Mouse (Mus musculus) left cerebral cortex, postnatal 36 days (tissue): Measurements from ENCODE around the gene Gm9918. TPM values are rescaled to one million over a fixed set of nuclear protein-coding genes. Genes with fewer than 3 reads are reported as not detected.
"Not testable (repeated sequence)": the region's sequence is repeated elsewhere in the genome, so short reads cannot be mapped to it uniquely, and the experiment has no call there.

Experiments used
- DNase-seq, 2 experiments: peaks; one replicate each; pipeline ENCODE4 v3.0.0; 2021 to 2022; ENCODE audit warnings: low spot score in 2 of 2, mixed read lengths in 1 of 2
- intact Hi-C: fragments of 180-260 bp; cut with DNase I; formaldehyde crosslinking; loops from one replicate; pipeline ENCODE4 v1.15.1; 2025
- total RNA-seq, 2 experiments: library from RNA; stranded (reverse); gene quantifications; 2 replicates each; pipeline ENCODE4 v1.2.3; 2021

The Gm9918 gene
- not detected for total RNA-seq

DNA sequence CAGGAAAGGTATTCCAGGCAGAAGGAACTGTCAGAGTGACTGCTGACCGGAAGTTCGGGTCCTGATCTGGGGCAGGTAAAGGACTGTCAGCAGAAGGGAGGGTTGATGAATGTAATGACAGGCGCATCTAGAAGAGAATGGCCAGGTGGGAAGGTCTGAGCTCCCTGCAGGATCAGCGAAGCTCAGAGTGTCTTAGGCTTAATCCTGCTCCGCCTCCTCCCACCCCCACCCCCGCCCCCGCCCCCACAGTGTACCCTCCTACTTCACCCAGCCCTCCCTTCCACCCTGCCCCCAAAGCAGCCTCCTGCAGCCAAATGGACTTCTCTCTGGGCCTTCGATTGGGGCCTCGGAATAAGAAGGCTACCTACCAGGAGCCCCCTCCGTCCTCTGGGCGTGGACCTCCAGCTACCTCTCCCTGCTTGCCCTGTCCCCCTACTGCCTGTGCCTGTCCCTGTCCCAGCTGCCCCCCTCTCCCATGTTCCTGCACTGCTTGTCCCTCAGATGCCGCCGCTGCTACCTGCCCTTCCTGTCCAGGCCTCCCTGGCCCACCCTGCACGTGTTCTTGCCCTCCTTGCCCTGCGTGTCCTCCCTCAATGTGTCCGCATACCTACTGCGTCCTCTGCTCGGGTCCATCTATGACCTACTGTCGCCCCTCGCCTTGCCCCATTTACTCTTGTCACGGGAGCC lies at the start of gene Gm9918:
Gene Gm9918 (plus strand): TSS at position 290 of the 687 bp plus-strand sequence.
- intact Hi-C loops: no loop called here
- DNase-seq: no peak

DNA sequence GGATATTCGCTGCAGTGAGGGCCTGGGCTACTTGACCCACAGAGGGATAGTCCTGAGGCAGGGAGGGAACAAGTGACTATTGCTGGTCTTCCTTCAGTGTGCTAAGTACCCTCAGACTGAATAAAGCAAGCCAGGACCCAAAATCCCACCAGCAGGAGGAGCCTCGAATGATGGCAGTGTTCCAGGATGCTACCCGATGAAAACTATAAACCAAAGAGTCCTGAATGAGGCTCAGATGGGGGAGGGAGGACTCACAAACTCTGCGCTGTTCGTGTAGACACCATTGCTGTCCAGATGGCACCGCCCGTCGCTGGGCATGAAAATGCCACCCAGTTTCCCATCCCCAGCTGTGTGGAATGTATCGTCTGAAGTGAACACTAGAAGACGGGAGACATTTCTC lies 48.0 kb upstream of the Gm9918 start:
- no peak for DNase-seq
- intact Hi-C loops: no loop called here

DNA sequence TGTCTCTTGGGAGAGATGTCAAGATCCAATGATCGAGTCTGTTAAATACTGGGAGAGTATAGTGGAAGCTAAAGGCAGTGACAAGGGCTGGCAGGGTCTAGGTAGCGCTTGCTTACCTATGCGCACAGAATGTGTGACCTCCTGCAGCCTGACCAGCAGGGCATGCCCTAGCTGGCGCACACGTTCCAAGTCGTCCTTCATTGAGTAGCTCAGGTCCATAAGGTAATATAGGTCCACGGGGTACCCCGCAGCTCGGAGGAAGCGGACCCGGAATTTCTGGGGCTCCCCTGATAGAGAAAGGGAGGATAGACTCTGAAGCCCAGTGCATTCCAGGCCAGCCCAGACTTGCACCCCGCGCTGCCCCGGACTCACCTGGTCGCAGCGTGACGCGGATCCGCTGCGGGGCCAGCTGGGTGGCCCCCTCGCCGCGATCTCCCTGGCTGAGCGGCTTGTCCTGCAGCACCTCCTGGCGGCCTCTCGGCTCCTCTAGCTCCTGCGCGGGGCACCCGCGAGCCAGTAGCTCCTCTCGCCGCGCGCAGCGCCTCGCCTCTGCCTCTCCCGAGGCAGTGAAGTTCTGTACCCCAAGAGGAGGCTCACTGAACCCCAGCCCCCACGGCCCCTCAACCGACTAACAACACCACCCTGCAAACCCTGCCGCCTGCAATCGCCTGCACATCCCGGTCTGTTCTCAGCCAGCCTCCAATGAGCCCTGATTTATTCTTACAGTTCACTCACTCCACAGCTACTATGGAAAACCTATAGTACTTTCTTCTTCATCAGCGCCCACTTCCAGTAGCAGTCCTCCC lies 46.0 kb upstream of the Gm9918 start:
- intact Hi-C loops: loop anchor here (2.0 kb wide), 1 partner anchor 46 kb away; no protein-coding TSS in a partner anchor
- DNase-seq: peak; percentile 78 to 81

DNA sequence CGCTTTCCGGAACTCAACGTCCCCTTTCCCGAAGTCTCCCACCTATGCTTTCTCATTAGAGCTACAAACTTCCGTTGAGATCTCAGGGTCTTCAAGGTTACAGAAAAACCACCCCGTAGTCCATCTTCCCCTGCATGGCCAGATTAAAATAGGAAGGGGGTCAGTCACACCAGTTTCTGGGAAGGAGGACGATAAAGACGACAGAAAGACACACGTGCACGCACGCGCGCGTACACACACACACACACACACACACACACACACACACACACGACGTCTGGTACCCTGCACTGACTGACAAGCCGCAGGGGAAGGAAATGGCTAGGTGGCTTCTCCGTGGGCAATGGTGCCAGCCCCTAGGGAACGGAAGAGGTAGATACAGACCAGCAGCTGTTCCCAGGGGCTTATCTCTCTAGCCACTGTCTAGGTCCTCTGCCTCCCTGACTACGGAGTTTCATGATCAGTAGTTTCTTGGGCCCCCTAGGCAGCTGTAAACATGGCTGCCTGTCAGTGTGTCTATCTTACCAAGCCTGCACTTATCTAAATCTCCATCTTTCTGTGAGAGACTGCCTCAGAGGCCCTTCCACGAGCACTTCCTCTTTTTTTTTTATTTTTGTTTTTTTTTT lies 45.3 kb upstream of the Gm9918 start:
- intact Hi-C loops: loop anchor here (2.0 kb wide), 1 partner anchor 46 kb away; no protein-coding TSS in a partner anchor
- DNase-seq: no peak

DNA sequence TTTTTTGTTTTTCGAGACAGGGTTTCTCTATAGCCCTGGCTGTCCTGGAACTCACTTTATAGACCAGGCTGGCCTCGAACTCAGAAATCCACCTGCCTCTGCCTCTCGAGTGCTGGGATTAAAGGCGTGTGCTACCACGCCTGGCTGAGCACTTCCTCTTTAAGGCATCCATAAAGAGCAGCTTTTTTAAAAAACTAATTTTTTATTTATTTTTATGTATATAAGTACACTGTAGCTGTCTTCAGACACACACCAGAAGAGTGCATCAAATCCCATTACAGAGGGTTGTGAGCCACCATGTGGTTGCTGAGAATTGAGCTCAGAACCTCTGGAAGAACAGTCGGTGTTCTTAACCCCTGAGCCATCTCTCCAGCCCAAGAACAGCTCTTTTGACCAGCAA lies 44.7 kb upstream of the Gm9918 start:
- DNase-seq: not testable (repeated sequence)
- intact Hi-C loops: loop anchor here (2.0 kb wide), 1 partner anchor 47 kb away; no protein-coding TSS in a partner anchor

DNA sequence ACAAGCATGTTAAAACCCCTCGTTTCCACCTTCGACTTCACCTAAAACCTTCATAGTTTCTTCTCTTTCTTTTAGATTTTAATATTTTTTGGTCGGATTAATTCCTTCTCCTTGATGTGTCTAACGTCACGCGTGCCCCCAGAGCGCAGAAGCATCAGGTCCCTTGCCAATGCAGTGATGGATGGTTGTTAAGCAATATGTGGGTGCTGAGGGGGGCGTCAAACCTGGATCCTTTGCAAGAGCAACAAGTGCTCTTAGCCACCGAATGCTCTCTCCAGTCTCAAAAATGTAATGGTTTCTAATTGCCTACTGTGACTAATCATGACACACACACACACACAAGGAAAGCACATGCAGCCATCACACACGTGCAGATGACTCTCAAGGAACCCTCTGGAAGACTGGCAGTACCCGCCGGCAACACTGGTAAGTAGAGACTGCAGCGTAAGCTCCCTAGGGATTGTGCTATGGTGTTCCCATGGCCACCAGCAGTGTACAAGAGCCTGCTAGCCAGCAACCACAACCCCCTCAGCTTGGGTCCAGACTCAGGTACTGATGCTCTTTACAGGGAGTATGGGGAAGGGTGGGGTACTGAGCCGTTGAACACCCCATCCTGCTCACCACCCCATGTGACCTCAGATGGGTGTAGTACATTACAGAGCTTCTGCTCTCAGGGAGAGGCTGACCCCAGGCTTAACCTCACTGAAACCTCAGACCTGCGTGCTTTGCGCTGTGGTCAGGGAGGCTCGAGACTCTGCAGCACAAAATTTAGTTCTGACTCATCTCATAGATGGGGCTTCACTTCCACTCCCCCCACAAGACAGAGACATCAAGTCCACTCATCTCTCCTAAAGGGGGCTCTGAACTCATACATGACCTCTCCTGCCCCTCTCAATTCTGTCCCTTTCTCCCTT lies 39.7 kb upstream of the Gm9918 start:
- intact Hi-C loops: no loop called here
- no peak for DNase-seq

DNA sequence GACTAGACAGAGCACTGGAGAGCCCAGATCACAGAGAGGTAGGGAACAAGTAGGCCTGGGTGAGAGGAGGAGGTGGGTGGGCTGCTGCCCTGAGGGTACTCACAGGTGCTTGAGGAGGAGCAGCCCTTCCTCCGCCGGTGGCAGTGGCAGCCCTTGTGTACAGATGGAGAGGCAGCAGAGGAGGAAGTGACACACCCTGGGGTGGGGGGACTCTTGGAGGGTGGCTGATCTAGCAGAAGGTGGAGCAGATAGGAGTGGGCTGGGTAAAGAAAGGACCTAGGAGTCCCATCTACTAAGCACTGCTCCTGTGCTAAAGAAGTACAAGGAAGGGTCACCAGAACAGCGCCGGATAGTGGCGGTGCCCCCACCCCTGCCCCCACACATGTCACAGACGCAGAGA lies 38.6 kb upstream of the Gm9918 start, which contains the start of gene Itgb7:
Gene Itgb7 (minus strand): TSS at position 197 of the 400 bp plus-strand sequence.
- no peak for DNase-seq

DNA sequence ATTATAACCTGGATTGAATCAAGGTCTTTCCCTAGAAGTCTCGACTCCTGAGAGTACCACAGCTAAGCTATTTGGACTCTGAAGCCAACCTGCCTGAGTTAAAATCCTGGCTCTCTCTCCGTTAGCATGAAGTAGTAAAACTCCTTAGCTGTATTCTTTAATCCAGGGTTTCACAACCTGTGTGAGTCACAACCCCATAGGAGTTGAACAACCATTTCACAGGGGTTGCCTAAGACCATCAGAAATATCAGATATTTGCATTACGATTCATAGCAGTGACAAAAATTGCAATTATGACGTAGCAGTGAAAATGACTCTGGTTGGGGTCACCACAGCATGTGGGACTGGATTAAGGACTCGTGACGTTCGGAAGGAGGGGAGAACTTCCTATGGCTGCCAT lies 37.6 kb upstream of the Gm9918 start:
- no peak for DNase-seq

More for the DNA sequence above, 38.6 kb upstream of the Gm9918 start, which contains the start of gene Itgb7:
- intact Hi-C loops: no loop called here

DNA sequence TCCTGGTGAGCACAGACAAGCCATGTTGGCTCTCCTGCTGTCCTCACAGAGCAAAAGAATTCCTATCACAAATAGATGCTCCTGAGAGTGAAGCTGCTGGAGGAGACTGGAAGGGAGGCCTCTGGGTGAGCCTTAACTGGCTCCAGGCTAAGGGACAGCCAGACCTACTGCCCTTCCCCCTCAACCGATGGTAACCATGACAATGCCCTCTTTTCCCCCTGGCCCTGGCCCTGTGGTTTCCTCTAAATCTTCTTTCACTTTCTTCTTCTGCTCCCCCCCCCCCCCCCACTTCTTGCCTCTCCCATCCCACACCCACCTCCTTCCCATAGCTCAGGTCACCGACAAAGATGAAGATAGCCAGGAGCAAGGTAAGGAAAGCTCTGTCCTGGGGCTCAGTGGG lies 36.5 kb upstream of the Gm9918 start:
- no peak for DNase-seq
- intact Hi-C loops: no loop called here

More for the DNA sequence above, 37.6 kb upstream of the Gm9918 start:
- intact Hi-C loops: no loop called here

DNA sequence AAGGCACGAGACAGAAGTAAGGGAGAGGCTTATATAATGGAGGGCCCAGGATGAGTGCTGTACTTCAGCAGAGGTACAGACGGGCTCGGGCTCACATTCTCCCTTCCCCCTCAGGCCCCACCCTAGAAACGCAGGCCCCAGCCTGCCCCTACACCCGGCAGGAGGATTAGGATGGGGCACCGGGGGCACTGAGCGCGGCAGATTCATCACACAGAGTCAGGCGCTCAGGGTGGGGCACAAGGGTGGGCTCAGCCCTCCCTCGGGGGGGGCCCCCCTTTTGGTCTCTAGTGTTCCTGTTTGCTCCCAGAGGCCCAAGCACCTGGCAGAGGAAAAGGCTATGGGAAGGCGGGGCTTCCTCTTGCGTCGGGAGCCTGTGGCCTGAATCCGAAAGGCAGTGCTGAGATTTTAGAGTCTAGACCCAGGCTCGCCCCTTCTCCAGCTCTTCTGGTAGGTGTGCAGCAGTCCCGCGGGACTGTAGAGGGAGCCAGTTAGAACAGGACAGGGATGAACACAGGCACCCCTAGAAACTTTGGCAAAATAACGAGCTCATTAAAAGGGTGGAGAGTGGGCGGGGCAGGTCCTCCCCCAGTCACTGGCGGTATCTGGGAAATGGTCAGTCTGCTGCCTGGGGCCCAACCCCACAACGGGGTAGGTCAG lies 34.9 kb upstream of the Gm9918 start:
- DNase-seq: no peak
- intact Hi-C loops: loop anchor here (5.0 kb wide), 1 partner anchor 82 kb away; no protein-coding TSS in a partner anchor

DNA sequence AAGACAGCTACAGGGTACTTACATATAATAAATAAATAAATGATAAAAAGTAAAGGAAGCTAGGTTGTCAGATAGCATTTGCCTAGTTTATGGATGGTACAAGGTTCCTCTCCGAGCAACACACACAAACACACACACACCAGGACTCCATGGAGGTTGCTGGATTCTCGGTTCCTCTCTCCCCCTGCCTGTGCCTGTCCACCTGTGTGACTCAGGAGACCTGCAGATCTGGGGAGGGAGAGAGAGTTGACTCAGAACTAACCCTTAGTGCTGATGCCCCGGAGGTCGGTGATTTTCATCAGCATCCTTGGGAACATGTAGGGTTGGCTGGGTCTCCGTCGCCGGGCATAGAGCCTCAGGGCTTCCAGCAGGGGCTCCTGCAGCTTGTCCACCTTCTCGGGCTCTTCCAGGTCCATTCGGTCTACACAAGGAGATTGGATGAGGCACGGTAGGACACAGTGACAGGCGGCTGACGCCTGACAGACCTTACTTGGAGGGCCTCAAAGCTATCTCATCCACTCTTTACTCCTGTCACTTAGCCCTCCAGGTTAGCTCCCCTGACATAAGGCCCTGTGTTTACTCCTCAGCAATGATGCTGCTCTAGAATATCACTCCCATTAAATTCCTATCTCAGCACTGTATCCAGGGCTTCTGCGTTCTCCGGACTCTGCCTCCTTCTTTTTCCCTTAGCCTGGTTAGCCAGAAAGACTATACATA lies 31.7 kb upstream of the Gm9918 start:
- intact Hi-C loops: loop anchor here (5.0 kb wide), 1 partner anchor 79 kb away; no protein-coding TSS in a partner anchor
- DNase-seq: no peak

DNA sequence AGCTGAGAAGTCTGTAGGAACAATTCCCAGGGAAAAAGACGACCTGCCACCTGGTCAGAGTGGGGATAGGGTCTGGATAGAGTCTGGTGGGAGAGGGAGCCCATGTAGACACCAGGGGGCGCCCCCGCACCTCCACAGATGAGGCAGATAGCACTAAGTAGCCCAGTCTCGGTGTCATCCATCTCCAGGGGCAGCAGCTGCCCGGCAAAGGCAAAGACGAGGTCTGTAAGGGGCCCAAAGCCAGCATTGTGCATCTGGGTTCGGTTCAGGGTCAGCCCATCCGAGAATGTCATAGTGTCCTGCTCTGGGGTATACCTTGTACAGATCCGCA lies 31.1 kb upstream of the Gm9918 start:
- DNase-seq: peak; percentile 62 to 65
- intact Hi-C loops: loop anchor here (5.0 kb wide), 1 partner anchor 78 kb away; no protein-coding TSS in a partner anchor

DNA sequence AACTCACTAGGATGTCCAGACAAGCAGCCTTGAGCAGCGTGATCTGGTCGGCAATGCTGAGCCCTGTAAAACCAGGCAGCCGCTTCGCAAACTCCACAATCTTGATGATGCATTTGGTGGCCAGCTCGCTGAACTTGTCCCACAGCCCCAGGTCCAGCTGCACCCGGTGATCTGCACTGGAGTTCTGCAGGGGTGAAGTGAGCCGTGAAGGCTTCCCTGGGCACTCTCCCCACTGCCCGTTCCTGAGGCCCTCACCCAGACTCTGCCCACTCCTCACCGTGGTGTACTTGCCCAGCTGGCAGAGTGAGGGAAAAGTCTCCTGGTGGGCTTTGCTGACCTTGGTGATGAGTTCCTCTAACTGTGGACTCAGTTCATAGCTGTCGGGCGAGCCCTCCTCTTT lies 30.5 kb upstream of the Gm9918 start:
- DNase-seq: no peak
- intact Hi-C loops: loop anchor here (5.0 kb wide), 1 partner anchor 77 kb away; no protein-coding TSS in a partner anchor

DNA sequence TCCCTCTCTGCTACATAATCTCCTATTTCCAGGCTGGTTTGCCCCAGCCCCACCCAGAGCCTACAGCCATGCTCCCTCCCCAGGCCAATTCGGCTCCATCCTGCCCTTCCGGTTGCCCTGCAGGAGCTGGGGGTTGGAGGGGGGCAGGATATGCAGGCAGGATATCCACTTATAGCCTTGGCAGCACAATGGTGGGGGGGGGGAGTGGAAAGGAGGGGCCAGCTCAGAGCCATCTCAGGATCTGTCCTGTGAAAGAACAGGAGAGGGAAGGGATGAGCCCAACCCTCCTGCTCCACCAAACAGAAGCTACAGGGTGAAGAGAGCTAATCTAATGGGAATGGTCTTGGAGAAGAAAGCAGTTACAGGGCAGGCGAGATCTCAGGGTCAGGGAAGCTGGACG lies 29.8 kb upstream of the Gm9918 start:
- no peak for DNase-seq
- intact Hi-C loops: no loop called here

DNA sequence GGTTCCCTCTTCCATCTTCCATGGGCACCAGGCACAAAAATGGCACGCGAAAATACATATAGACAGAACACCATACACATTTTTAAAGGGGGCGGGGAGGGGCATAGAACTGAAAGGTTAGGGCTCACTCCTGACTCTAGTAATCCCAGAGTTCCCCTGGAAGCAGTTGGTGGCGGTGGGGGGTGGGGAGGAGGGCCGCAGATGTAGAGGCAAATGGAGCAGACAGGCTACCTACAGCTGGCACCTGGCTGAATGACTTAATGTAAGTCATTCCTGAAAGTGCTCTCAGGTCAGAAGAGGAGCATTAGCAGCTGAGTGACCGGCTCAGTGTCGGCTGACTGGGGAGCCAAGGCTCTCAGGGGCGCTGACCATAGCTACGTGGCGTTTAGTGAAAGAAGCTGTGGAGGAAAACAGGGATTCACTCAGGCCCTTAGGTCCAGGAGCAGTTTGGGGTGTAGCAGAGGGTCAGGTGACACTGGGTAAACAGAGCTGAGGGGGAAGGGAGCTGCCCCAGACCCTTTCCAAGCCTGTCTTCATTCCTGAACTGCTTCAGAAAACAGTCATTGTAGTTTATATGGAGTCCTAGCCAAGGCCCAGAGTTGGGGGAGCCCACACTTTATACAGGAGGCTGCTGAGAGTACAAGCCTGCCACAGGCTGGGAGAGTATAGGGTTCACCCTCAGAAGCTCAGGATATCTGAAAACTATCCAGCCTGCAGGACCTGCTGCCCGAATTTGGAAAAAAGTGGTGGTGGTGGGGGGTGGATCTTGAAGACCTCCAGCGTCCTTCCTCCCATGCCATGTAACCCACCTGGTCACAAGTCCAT lies 27.7 kb upstream of the Gm9918 start:
- intact Hi-C loops: no loop called here
- DNase-seq: no peak

DNA sequence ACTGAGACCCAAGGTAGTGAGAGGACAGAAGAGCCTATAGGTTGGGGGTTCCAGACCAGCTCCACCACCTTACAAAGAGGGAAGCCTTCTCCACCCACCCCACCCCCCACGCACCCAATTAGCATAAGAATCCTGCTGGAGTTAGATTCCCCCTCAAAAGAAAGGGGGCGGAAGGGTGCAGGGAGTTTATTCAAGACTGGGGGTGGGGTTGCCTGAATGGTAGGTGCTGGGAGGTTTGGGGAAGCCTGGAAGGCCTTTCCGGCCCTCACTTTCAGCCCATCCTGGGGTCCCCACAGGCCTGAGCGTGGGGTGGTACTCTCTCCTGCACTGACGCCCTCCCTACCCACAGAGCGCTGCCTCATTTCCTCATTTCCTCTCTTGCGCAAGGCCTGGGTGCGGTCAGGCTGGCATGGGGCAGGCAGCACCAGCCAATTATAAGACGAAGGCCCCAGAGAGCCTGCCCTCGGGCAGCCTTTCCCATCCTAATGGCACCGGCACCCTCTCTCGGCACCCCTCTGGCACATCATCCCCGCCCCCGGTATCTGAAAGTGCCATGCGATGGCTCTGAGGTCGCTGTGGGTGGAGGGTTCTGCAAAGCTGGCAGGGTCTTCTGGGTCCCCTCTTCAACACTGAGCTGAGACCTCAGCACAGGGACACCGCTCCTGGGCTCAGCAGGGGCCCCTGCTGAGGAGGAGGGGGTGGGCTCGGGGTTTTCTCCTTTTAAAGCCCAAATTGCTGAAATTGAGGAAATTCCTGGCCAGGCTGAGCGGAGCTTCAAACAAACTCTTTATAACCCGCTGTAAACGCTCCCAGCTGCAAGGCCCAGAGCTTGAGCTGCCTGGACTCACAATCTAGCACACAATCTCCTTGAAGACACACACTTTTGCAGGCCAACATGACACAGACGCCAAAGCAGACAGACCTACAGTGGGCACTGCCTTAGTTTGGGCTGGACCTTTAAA lies 26.9 kb upstream of the Gm9918 start:
- intact Hi-C loops: no loop called here
- DNase-seq: no peak
